25 mouse cellular contexts compared by ENCODE assay signal in the genomic region with DNA sequence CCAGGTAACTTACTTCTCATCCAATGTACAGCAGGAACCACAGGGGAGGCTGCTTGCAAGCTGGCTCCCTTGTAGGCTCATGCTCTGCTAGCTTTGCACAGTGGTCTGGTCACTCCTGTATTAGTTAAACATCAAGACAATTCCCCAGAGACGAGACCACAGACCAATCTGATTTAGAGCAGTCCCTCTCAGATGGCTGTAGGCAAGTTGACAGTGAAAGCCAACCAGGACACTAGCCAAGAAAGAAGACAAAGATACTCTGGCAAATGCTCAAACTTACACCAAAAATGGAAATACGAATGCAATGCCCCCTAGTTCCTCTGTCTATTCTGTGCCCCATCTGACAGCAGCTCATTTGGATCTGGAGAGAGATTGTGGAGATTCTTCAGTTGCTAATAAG.
DNase-seq lines count a peak whose midpoint lies in the region; ATAC-seq and TF ChIP-seq lines count a peak whose summit lies in the region.
"Had no signal": no experiment of that assay in that cellular context is flagged by ENCODE, and none has a peak within 500 bp of the region (broad histone marks: within the 10 kb centered on the region; RNA-seq: fewer than 3 reads in every experiment).

No protein-coding gene starts in this region.

- H3K4me3 ChIP-seq in forebrain, embryonic 14.5 days (ENCODE audit: low read depth, low read length), result no peak overlapping the region
- H3K4me3 ChIP-seq in forebrain, embryonic 12.5 days (replicated peaks), result no peak overlapping the region
- no peak overlapping the region for H3K4me3 ChIP-seq in lung, embryonic 14.5 days (ENCODE audit: low read depth, low read length)
- H3K4me3 ChIP-seq in stomach, embryonic 14.5 days (ENCODE audit: low read depth, low read length), result no peak overlapping the region
- no peak overlapping the region for H3K4me3 ChIP-seq in stomach, postnatal 0 days (ENCODE audit: low read depth, low read length)
- no peak overlapping the region for H3K4me3 ChIP-seq in embryonic facial prominence, embryonic 15.5 days (replicated peaks)
- H3K4me3 ChIP-seq: erythroblast, embryonic 14.5 days; forebrain, embryonic 13.5 days; gastrocnemius, adult 2 months; intestine, embryonic 15.5 days had no signal

- no peak for TF ChIP-seq CTCF in lung, embryonic 14.5 days (IDR thresholded peaks at IDR 0.05; ENCODE audit: low read depth)
- no peak for TF ChIP-seq CTCF in stomach, postnatal 0 days (IDR thresholded peaks at IDR 0.05; ENCODE audit: low read depth)

- WGBS in forebrain, embryonic 14.5 days, result 68% methylated on average over 2 of the region's 2 CpGs
- WGBS in forebrain, embryonic 12.5 days, result 82% methylated on average over 2 of the region's 2 CpGs
- WGBS in lung, embryonic 14.5 days, result 39% methylated on average over 2 of the region's 2 CpGs
- WGBS in stomach, embryonic 14.5 days, result 68% methylated on average over 2 of the region's 2 CpGs
- WGBS in stomach, postnatal 0 days, result 49% methylated on average over 2 of the region's 2 CpGs
- 63% methylated on average over 2 of the region's 2 CpGs for WGBS in embryonic facial prominence, embryonic 15.5 days

- no peaks in the 10 kb centered on the region for H3K36me3 ChIP-seq in forebrain, embryonic 14.5 days (ENCODE audit: control insufficient read depth, insufficient read depth, low read length)
- no peaks in the 10 kb centered on the region for H3K36me3 ChIP-seq in forebrain, embryonic 12.5 days (replicated peaks)
- H3K36me3 ChIP-seq in lung, embryonic 14.5 days (ENCODE audit: insufficient read depth), result no peaks in the 10 kb centered on the region
- no peaks in the 10 kb centered on the region for H3K36me3 ChIP-seq in stomach, embryonic 14.5 days (ENCODE audit: control insufficient read depth, insufficient read depth, low read length)
- no peaks in the 10 kb centered on the region for H3K36me3 ChIP-seq in stomach, postnatal 0 days (ENCODE audit: control insufficient read depth, insufficient read depth, low read length)
- no peaks in the 10 kb centered on the region for H3K36me3 ChIP-seq in embryonic facial prominence, embryonic 15.5 days
- H3K36me3 ChIP-seq: intestine, embryonic 15.5 days had no signal

- H3K27ac ChIP-seq in forebrain, embryonic 14.5 days (ENCODE audit: low read depth, low read length), result no peak overlapping the region
- no peak overlapping the region for H3K27ac ChIP-seq in forebrain, embryonic 12.5 days
- no peak overlapping the region for H3K27ac ChIP-seq in lung, embryonic 14.5 days (ENCODE audit: low read depth)
- H3K27ac ChIP-seq in stomach, embryonic 14.5 days (ENCODE audit: low read length), result 0 out of 2 replicates have a peak overlapping the region, but pooled peaks have one; percentile 10
- no peak overlapping the region for H3K27ac ChIP-seq in stomach, postnatal 0 days (replicated peaks)
- H3K27ac ChIP-seq in embryonic facial prominence, embryonic 15.5 days (replicated peaks), result 0 out of 2 replicates have a peak overlapping the region, but pooled peaks have one; percentile 3
- H3K27ac ChIP-seq: forebrain, embryonic 13.5 days; gastrocnemius, adult 2 months; hindbrain, embryonic 14.5 days; intestine, embryonic 15.5 days had no signal

- no peak for TF ChIP-seq EP300 in stomach, postnatal 0 days (optimal IDR thresholded peaks at IDR 0.05)

- no peaks in the 10 kb centered on the region for H3K27me3 ChIP-seq in forebrain, embryonic 14.5 days (replicated peaks; ENCODE audit: control insufficient read depth, insufficient read depth, low read length)
- no peaks in the 10 kb centered on the region for H3K27me3 ChIP-seq in forebrain, embryonic 12.5 days
- H3K27me3 ChIP-seq in lung, embryonic 14.5 days (ENCODE audit: insufficient read depth, low read length), result no peaks in the 10 kb centered on the region
- H3K27me3 ChIP-seq in stomach, embryonic 14.5 days (ENCODE audit: control insufficient read depth, insufficient read depth, low read length), result no peaks in the 10 kb centered on the region
- no peaks in the 10 kb centered on the region for H3K27me3 ChIP-seq in stomach, postnatal 0 days (ENCODE audit: control insufficient read depth, insufficient read depth, low read length)
- no peaks in the 10 kb centered on the region for H3K27me3 ChIP-seq in embryonic facial prominence, embryonic 15.5 days
- H3K27me3 ChIP-seq: forebrain, embryonic 13.5 days; intestine, embryonic 15.5 days had no signal

- H3K4me2 ChIP-seq in forebrain, embryonic 14.5 days (ENCODE audit: low read length), result no peak overlapping the region
- H3K4me2 ChIP-seq in forebrain, embryonic 12.5 days, result no peak overlapping the region
- no peak overlapping the region for H3K4me2 ChIP-seq in lung, embryonic 14.5 days
- no peak overlapping the region for H3K4me2 ChIP-seq in stomach, embryonic 14.5 days (replicated peaks; ENCODE audit: low read depth, low read length)
- no peak overlapping the region for H3K4me2 ChIP-seq in stomach, postnatal 0 days (replicated peaks; ENCODE audit: low read depth)
- H3K4me2 ChIP-seq in embryonic facial prominence, embryonic 15.5 days (replicated peaks), result no peak overlapping the region
- H3K4me2 ChIP-seq: forebrain, embryonic 13.5 days; heart, embryonic 11.5 days; hindbrain, embryonic 14.5 days; intestine, embryonic 15.5 days had no signal

- H3K4me1 ChIP-seq in forebrain, embryonic 14.5 days (ENCODE audit: control insufficient read depth, insufficient read depth, low read length), result peaks cover 12% of the 10 kb centered on the region
- peaks cover 16% of the 10 kb centered on the region for H3K4me1 ChIP-seq in forebrain, embryonic 12.5 days
- H3K4me1 ChIP-seq in lung, embryonic 14.5 days (ENCODE audit: insufficient read depth), result no peaks in the 10 kb centered on the region
- H3K4me1 ChIP-seq in stomach, embryonic 14.5 days (ENCODE audit: control insufficient read depth, insufficient read depth, low read length), result no peaks in the 10 kb centered on the region
- H3K4me1 ChIP-seq in stomach, postnatal 0 days (replicated peaks; ENCODE audit: control insufficient read depth, insufficient read depth), result no peaks in the 10 kb centered on the region
- H3K4me1 ChIP-seq in embryonic facial prominence, embryonic 15.5 days, result 0 out of 2 replicates have a peak, but pooled peaks cover 14% of the 10 kb centered on the region
- H3K4me1 ChIP-seq: intestine, embryonic 15.5 days had no signal

- no peak for ATAC-seq in forebrain, embryonic 14.5 days
- ATAC-seq in forebrain, embryonic 12.5 days (ENCODE audit: low FRiP score), result no peak
- ATAC-seq in lung, embryonic 14.5 days (ENCODE audit: insufficient read depth), result 0 out of 2 replicates have a peak, but pooled peaks have one; percentile 19
- no peak for ATAC-seq in stomach, embryonic 14.5 days (ENCODE audit: insufficient number of reproducible peaks, insufficient read depth, low FRiP score, low read depth)
- ATAC-seq in stomach, postnatal 0 days (ENCODE audit: low FRiP score, low TSS enrichment), result no peak
- ATAC-seq in embryonic facial prominence, embryonic 15.5 days (ENCODE audit: insufficient number of reproducible peaks, low FRiP score, low TSS enrichment, low read depth), result no peak
- ATAC-seq: activated CD4-positive, CD25-positive, alpha-beta regulatory T cell, adult 4 months; CD4-positive, CD25-positive, alpha-beta regulatory T cell, adult 4 months; forebrain, embryonic 13.5 days; forebrain, postnatal 0 days; intestine, embryonic 15.5 days had no signal

- no peaks in the 10 kb centered on the region for H3K9me3 ChIP-seq in forebrain, embryonic 14.5 days (replicated peaks; ENCODE audit: control insufficient read depth, low read length)
- no peaks in the 10 kb centered on the region for H3K9me3 ChIP-seq in forebrain, embryonic 12.5 days
- no peaks in the 10 kb centered on the region for H3K9me3 ChIP-seq in lung, embryonic 14.5 days (ENCODE audit: low read depth, low read length)
- H3K9me3 ChIP-seq in stomach, embryonic 14.5 days (ENCODE audit: control insufficient read depth, low read depth, low read length), result no peaks in the 10 kb centered on the region
- no peaks in the 10 kb centered on the region for H3K9me3 ChIP-seq in stomach, postnatal 0 days (ENCODE audit: control insufficient read depth, low read length)
- H3K9me3 ChIP-seq in embryonic facial prominence, embryonic 15.5 days (replicated peaks), result no peaks in the 10 kb centered on the region
- H3K9me3 ChIP-seq: forebrain, embryonic 13.5 days; intestine, embryonic 15.5 days had no signal

- H3K9ac ChIP-seq in forebrain, embryonic 14.5 days (ENCODE audit: low read length), result no peak overlapping the region
- no peak overlapping the region for H3K9ac ChIP-seq in forebrain, embryonic 12.5 days
- no peak overlapping the region for H3K9ac ChIP-seq in lung, embryonic 14.5 days
- no peak overlapping the region for H3K9ac ChIP-seq in stomach, embryonic 14.5 days (replicated peaks; ENCODE audit: low read depth, low read length)
- no peak overlapping the region for H3K9ac ChIP-seq in stomach, postnatal 0 days (ENCODE audit: low read length)
- H3K9ac ChIP-seq in embryonic facial prominence, embryonic 15.5 days, result no peak overlapping the region
- H3K9ac ChIP-seq: forebrain, embryonic 13.5 days; forebrain, postnatal 0 days; hindbrain, embryonic 14.5 days; intestine, embryonic 15.5 days had no signal

- DNase-seq in forebrain, embryonic 14.5 days (ENCODE audit: low spot score), result peak; percentile 11
- DNase-seq in lung, embryonic 14.5 days, result peak; percentile 63
- no peak for DNase-seq in lung, postnatal 36 days
- no peak for DNase-seq in stomach, postnatal 0 days (ENCODE audit: low spot score)
- no peak for DNase-seq in kidney, adult 11 months
- DNase-seq: adrenal gland, adult 8-10 months; adrenal gland, postnatal 25 days; cerebellum, adult 18-20 months; cerebellum, adult 9-11 months; cerebellum, postnatal 36 days; embryo, embryonic 11 days; forebrain, postnatal 0 days; gastrocnemius, adult 2 months; gastrocnemius, postnatal 14 days; heart, adult 11 months had no signal

Comparison
In these comparisons a context has a peak if more than half of its experiments do, and no peak if none do; other contexts are left out.
1. DNase-seq: peak in forebrain, embryonic 14.5 days (single experiment) and lung, embryonic 14.5 days (single experiment); none in lung, postnatal 36 days (single experiment), stomach, postnatal 0 days (single experiment) and kidney, adult 11 months (single experiment).
2. H3K27ac ChIP-seq: peak in stomach, embryonic 14.5 days (single experiment) and embryonic facial prominence, embryonic 15.5 days (single experiment); none in forebrain, embryonic 14.5 days (single experiment), forebrain, embryonic 12.5 days (single experiment), lung, embryonic 14.5 days (single experiment) and stomach, postnatal 0 days (single experiment).